Mouse (Mus musculus) c-Kit-positive CD71-positive TER-119-positive erythroid progenitor cells, embryonic 14.5 days (primary cell): Measurements from ENCODE around the gene Unkl.

Experiments used
- DNase-seq: peaks from one replicate; pipeline ENCODE4 v3.0.0-alpha.2; 2013; ENCODE audit warnings: low spot score

Gene Unkl

GRCm38 (mm10) chr17:25188150-25189031 is at the start of gene Unkl:
Unkl (plus strand) TSS chr17:25188397.
- no peak for DNase-seq

- DNase-seq: no peak
Observed at GRCm38 (mm10) chr17:25138803-25139202, 49.4 kb upstream of the Unkl start.

- DNase-seq: no peak
Observed at GRCm38 (mm10) chr17:25139960-25140359, 48.2 kb upstream of the Unkl start.

- no peak for DNase-seq
Observed at GRCm38 (mm10) chr17:25162161-25162560, 26.0 kb upstream of the Unkl start, which contains the start of gene Ccdc154. Ccdc154 (plus strand) TSS chr17:25162461.

- DNase-seq: no peak
Observed at GRCm38 (mm10) chr17:25163387-25163786, 24.8 kb upstream of the Unkl start.

- no peak for DNase-seq
Observed at GRCm38 (mm10) chr17:25164770-25165169, 23.4 kb upstream of the Unkl start.

- DNase-seq: no peak
Observed at GRCm38 (mm10) chr17:25165970-25166671, 22.1 kb upstream of the Unkl start.

- DNase-seq: no peak
Observed at GRCm38 (mm10) chr17:25169706-25170105, 18.5 kb upstream of the Unkl start.

GRCm38 (mm10) chr17:25172558-25172957 is 15.6 kb upstream of the Unkl start:
- DNase-seq: no peak

- DNase-seq: no peak
Observed at GRCm38 (mm10) chr17:25175411-25175810, 12.8 kb upstream of the Unkl start, which contains the start of gene Gm38655. Gm38655 (minus strand) TSS chr17:25175471.

GRCm38 (mm10) chr17:25183232-25183631 is 5.0 kb upstream of the Unkl start:
- DNase-seq: no peak

- peak; percentile 98 for DNase-seq
Observed at GRCm38 (mm10) chr17:25184129-25184691, 4.0 kb upstream of the Unkl start, which contains the start of gene BC003965. BC003965 (plus strand) TSS chr17:25184554.

GRCm38 (mm10) chr17:25184961-25185360 is 3.2 kb upstream of the Unkl start:
- no peak for DNase-seq

GRCm38 (mm10) chr17:25187784-25188149 is 430 bp upstream of the Unkl start:
- DNase-seq: no peak

GRCm38 (mm10) chr17:25189091-25189490 is 894 bp downstream of the Unkl start:
- no peak for DNase-seq

GRCm38 (mm10) chr17:25202401-25202800 is 14.2 kb downstream of the Unkl start:
- no peak for DNase-seq

- no peak for DNase-seq
Observed at GRCm38 (mm10) chr17:25210006-25210405, 21.8 kb downstream of the Unkl start.

- DNase-seq: no peak
Observed at GRCm38 (mm10) chr17:25210680-25211466, 22.7 kb downstream of the Unkl start.

- DNase-seq: no peak
Observed at GRCm38 (mm10) chr17:25211705-25212104, 23.5 kb downstream of the Unkl start.

- no peak for DNase-seq
Observed at GRCm38 (mm10) chr17:25215431-25215830, 27.2 kb downstream of the Unkl start.

GRCm38 (mm10) chr17:25218967-25219366 is 30.8 kb downstream of the Unkl start:
- no peak for DNase-seq
